Mouse (Mus musculus): Measurements from ENCODE around the gene Tigd3. TPM values are rescaled to one million over a fixed set of nuclear protein-coding genes. Genes with fewer than 3 reads are reported as not detected.

Gene Tigd3
- polyA plus RNA-seq, 1 experiment from 2014 or later, result 11.0 TPM

DNA sequence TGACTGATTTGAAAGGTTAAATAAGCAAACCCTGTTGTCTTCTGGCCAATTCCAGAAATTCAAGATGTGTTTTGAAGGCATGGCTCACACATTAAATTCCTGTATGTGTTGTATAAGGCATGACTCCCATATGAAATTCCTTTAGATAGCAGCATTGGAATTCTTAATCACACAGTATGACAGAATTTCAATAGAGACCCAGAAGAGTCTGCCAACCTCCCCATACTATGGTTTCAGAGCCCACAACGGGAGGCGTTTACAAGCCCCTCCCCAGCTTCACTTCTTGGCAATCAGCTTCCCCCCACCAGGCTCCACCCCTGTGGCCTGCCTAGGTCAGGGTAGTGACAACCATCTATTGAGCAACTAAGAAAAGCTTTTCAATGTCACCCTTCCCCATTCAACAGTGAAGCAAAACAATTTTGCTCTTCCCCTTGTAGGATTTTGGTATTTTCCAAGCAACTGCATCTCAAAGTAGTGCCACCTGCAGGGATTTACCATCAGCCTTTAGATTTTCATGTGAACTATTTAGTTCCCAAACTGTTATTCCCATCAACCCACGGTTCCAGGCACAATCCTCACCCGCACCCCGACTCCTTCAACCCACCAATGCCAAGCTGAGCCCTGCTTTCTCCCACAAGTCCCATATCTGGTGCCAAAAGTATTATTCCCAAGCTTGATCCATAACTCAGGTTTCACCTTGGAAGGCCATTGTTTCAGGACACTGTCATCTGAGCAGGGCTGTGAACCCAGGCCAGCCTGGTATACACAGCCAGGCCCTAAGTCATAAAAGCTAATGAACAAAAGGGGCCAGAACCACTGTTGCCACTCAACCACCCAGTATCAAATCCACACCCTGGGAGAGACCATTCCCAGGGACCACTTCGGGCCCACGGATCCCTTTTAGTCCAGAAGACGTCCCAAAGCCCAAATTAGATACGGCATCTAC lies 50.9 kb downstream of the Tigd3 start:
- H3K36me3 ChIP-seq, result no peaks in the 10 kb centered on the region
- H3K9ac ChIP-seq, result no peak overlapping the region
- 57% methylated on average over 9 of the region's 9 CpGs for WGBS
- no peak overlapping the region; the same call in 1 of the 2 replicates for H3K4me3 ChIP-seq
- H3K27me3 ChIP-seq, result no peaks in the 10 kb centered on the region
- peak overlapping the region; percentile 15; the same call in 1 of the 2 replicates for H3K4me2 ChIP-seq (replicated peaks)
- H3K27ac ChIP-seq, result peak overlapping the region; percentile 55; the same call in 1 of the 2 replicates
- no peak for ATAC-seq (ENCODE audit: low FRiP score)
- H3K9me3 ChIP-seq (replicated peaks), result no peaks in the 10 kb centered on the region
- peaks cover 58% of the 10 kb centered on the region for H3K4me1 ChIP-seq

DNA sequence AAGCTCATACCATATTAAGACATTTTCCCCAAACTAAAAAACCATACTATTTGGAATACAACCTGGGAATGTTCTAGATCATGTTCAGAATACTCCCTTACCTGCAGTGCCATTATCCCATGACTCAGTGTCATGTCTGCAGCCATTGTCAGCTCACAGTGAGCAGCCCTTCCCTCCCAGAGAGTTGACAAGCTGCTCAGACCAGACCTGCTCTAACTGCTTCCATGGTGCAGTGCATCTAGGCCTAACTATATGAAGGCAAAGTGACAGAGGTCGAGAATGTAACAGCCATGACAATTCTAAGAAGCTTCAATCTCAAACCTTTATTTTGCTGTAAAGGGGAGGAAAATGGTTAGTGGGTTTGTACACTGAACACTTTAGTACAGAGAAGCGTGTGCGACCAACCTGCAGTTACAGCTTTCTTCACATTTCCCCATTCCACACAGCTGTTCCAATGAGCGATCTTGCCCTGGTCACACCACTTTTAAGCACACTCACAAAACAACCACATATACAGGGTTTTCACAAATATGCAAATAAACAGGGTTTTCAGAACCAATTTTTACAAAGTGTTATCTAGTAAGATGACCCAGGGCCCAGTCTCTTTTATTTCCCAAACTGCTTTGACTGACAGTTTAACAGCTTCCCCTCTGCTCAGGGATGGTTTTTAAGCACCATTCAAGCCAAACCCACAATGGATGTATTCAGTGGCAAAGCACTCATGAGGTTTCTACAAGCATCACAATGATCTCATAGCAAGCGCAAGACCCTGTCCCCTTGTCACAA lies 51.8 kb downstream of the Tigd3 start:
- Histone ChIP-seq H3K27me3 (no peaks in the 10 kb centered on the region), H3K9ac (no peak overlapping the region), H3K4me1 (peaks cover 49% of the 10 kb centered on the region), H3K27ac (peak overlapping the region; percentile 55; the same call in 1 of the 2 replicates), H3K4me3 (no peak overlapping the region), H3K9me3 (replicated peaks) (no peaks in the 10 kb centered on the region), H3K4me2 (replicated peaks) (peak overlapping the region; percentile 11; the same call in 1 of the 2 replicates), H3K36me3 (no peaks in the 10 kb centered on the region)
- 53% methylated on average over 5 of the region's 5 CpGs for WGBS
- no peak for ATAC-seq (ENCODE audit: low FRiP score)

DNA sequence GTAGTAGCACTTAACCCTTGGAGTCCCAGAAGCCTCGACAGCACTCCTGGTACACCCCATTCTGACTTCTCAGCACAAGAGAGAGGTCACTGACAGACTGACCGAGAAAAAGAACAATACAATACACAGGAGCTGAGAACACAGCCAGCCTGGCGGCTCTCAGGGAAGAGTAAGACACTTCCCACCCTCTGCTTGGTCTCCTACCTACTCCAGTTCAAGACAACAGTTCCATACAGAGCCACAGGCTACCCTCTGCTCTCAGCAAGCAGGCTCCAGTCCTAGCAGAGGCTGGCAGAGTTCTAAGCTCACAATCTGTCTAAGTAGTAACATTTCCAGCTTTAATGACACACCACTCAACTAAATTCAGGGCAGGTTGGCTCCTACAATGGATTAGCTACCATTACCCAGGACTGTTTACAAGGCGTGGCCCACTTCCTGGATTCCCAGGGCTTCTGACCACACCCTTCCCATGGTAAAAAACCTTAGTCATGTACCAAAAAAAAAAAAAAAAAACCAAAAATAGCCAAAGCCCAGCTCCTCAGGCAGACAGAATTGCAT lies 52.5 kb downstream of the Tigd3 start:
- Histone ChIP-seq H3K27ac (no peak overlapping the region), H3K36me3 (no peaks in the 10 kb centered on the region), H3K9me3 (replicated peaks) (no peaks in the 10 kb centered on the region), H3K4me3 (no peak overlapping the region), H3K27me3 (no peaks in the 10 kb centered on the region), H3K4me1 (peaks cover 43% of the 10 kb centered on the region), H3K9ac (no peak overlapping the region), H3K4me2 (replicated peaks) (no peak overlapping the region)
- ATAC-seq (ENCODE audit: low FRiP score), result no peak
- WGBS, result 52% methylated on average over 4 of the region's 4 CpGs

Other genes starting within 250 kb of the Tigd3 start
- 22.4 and 25.4 TPM in 2 replicates for gene Sipa1, start 230.4 kb downstream of the Tigd3 start, polyA plus RNA-seq (2016; fragmentation: Nextera tagmentation; extraction: Ambion mirVana)
- gene Map3k11, start 205.4 kb downstream of the Tigd3 start, polyA plus RNA-seq (2016; fragmentation: Nextera tagmentation; extraction: Ambion mirVana), result 21.5 and 23.3 TPM in 2 replicates
- 34.6 and 35.0 TPM in 2 replicates for gene Pcnx3, start 205.2 kb downstream of the Tigd3 start, polyA plus RNA-seq (2016; fragmentation: Nextera tagmentation; extraction: Ambion mirVana)
- gene Kcnk7, start 189.8 kb downstream of the Tigd3 start, polyA plus RNA-seq (2016; fragmentation: Nextera tagmentation; extraction: Ambion mirVana), result not detected in 2 replicates
- 10.8 and 12.1 TPM in 2 replicates for gene Ehbp1l1, start 167.8 kb downstream of the Tigd3 start, polyA plus RNA-seq (2016; fragmentation: Nextera tagmentation; extraction: Ambion mirVana)
- 174 and 177 TPM in 2 replicates for gene Fam89b, start 164.5 kb downstream of the Tigd3 start, polyA plus RNA-seq (2016; fragmentation: Nextera tagmentation; extraction: Ambion mirVana)
- 13.8 and 16.6 TPM in 2 replicates for gene Ltbp3, start 153.2 kb downstream of the Tigd3 start, polyA plus RNA-seq (2016; fragmentation: Nextera tagmentation; extraction: Ambion mirVana)
- 71.8 and 73.7 TPM in 2 replicates for gene Scyl1, start 122.7 kb downstream of the Tigd3 start, polyA plus RNA-seq (2016; fragmentation: Nextera tagmentation; extraction: Ambion mirVana)
- gene Frmd8, start 18.9 kb downstream of the Tigd3 start, polyA plus RNA-seq (2016; fragmentation: Nextera tagmentation; extraction: Ambion mirVana), result 28.7 and 29.9 TPM in 2 replicates
- gene Slc25a45, start 16.3 kb downstream of the Tigd3 start, polyA plus RNA-seq (2016; fragmentation: Nextera tagmentation; extraction: Ambion mirVana), result 2.0 and 2.2 TPM in 2 replicates
- gene Dpf2, start 18.9 kb upstream of the Tigd3 start, polyA plus RNA-seq (2016; fragmentation: Nextera tagmentation; extraction: Ambion mirVana), result 161 and 177 TPM in 2 replicates
- gene Cdc42ep2, start 30.7 kb upstream of the Tigd3 start, polyA plus RNA-seq (2016; fragmentation: Nextera tagmentation; extraction: Ambion mirVana), result 5.1 and 6.1 TPM in 2 replicates
- 47.4 and 49.2 TPM in 2 replicates for gene Pola2, start 70.1 kb upstream of the Tigd3 start, polyA plus RNA-seq (2016; fragmentation: Nextera tagmentation; extraction: Ambion mirVana)
- gene Slc22a20, start 92.0 kb upstream of the Tigd3 start, polyA plus RNA-seq (2016; fragmentation: Nextera tagmentation; extraction: Ambion mirVana), result not detected in 2 replicates
- 5.5 and 7.7 TPM in 2 replicates for gene Capn1, start 121.7 kb upstream of the Tigd3 start, polyA plus RNA-seq (2016; fragmentation: Nextera tagmentation; extraction: Ambion mirVana)
- gene Syvn1, start 152.4 kb upstream of the Tigd3 start, polyA plus RNA-seq (2016; fragmentation: Nextera tagmentation; extraction: Ambion mirVana), result 31.7 and 32.8 TPM in 2 replicates
- 65.1 and 67.5 TPM in 2 replicates for gene Mrpl49, start 163.6 kb upstream of the Tigd3 start, polyA plus RNA-seq (2016; fragmentation: Nextera tagmentation; extraction: Ambion mirVana)
- gene Fau, start 163.7 kb upstream of the Tigd3 start, polyA plus RNA-seq (2016; fragmentation: Nextera tagmentation; extraction: Ambion mirVana), result 561 and 621 TPM in 2 replicates
- 33.6 and 34.4 TPM in 2 replicates for gene Znhit2, start 167.0 kb upstream of the Tigd3 start, polyA plus RNA-seq (2016; fragmentation: Nextera tagmentation; extraction: Ambion mirVana)
- gene Tm7sf2, start 174.2 kb upstream of the Tigd3 start, polyA plus RNA-seq (2016; fragmentation: Nextera tagmentation; extraction: Ambion mirVana), result 38.0 and 40.3 TPM in 2 replicates
- 78.8 and 79.7 TPM in 2 replicates for gene Vps51, start 183.1 kb upstream of the Tigd3 start, polyA plus RNA-seq (2016; fragmentation: Nextera tagmentation; extraction: Ambion mirVana)
- not detected in 2 replicates for gene Tmem262, start 185.9 kb upstream of the Tigd3 start, polyA plus RNA-seq (2016; fragmentation: Nextera tagmentation; extraction: Ambion mirVana)
- 2.5 and 2.7 TPM in 2 replicates for gene Gm28374, start 188.1 kb upstream of the Tigd3 start, polyA plus RNA-seq (2016; fragmentation: Nextera tagmentation; extraction: Ambion mirVana)
- gene Zfpl1, start 190.8 kb upstream of the Tigd3 start, polyA plus RNA-seq (2016; fragmentation: Nextera tagmentation; extraction: Ambion mirVana), result 68.9 and 75.0 TPM in 2 replicates
- 24.5 and 25.4 TPM in 2 replicates for gene Cdca5, start 190.8 kb upstream of the Tigd3 start, polyA plus RNA-seq (2016; fragmentation: Nextera tagmentation; extraction: Ambion mirVana)
- 0.35 and 0.38 TPM in 2 replicates for gene AC131692.1, start 200.3 kb upstream of the Tigd3 start, polyA plus RNA-seq (2016; fragmentation: Nextera tagmentation; extraction: Ambion mirVana)
- gene Naaladl1, start 211.6 kb upstream of the Tigd3 start, polyA plus RNA-seq (2016; fragmentation: Nextera tagmentation; extraction: Ambion mirVana), result 0.54 and 0.70 TPM in 2 replicates
- 47.9 and 48.3 TPM in 2 replicates for gene Sac3d1, start 224.5 kb upstream of the Tigd3 start, polyA plus RNA-seq (2016; fragmentation: Nextera tagmentation; extraction: Ambion mirVana)
- gene Snx15, start 234.2 kb upstream of the Tigd3 start, polyA plus RNA-seq (2016; fragmentation: Nextera tagmentation; extraction: Ambion mirVana), result 33.2 and 33.4 TPM in 2 replicates
- 0.22 TPM in 1 of 2 replicates, not detected in the other for gene Batf2, start 246.8 kb upstream of the Tigd3 start, polyA plus RNA-seq (2016; fragmentation: Nextera tagmentation; extraction: Ambion mirVana)
- 91.6 and 94.6 TPM in 2 replicates for gene Arl2, start 247.4 kb upstream of the Tigd3 start, polyA plus RNA-seq (2016; fragmentation: Nextera tagmentation; extraction: Ambion mirVana)

Data from hindbrain, embryonic 12.5 days (tissue).